Mouse (Mus musculus): ENCODE measurements around the gene Far1. TPM values are rescaled to one million over a fixed set of nuclear protein-coding genes. Genes with fewer than 3 reads are reported as not detected.

The Far1 gene
- polyA plus RNA-seq, 1 experiment from 2014 or later: 87.8 TPM

- WGBS: 82% methylated on average over 10 of the region's 10 CpGs
- no peak overlapping the region for H3K9ac ChIP-seq (replicated peaks)
- ATAC-seq (ENCODE audit: low FRiP score, low read depth): no peak
- no peaks in the 10 kb centered on the region for H3K36me3 ChIP-seq
- H3K27me3 ChIP-seq: no peaks in the 10 kb centered on the region
- no peak overlapping the region for H3K27ac ChIP-seq (replicated peaks)
- H3K9me3 ChIP-seq: no peaks in the 10 kb centered on the region
- 0 out of 2 replicates have a peak, but pooled peaks cover 3% of the 10 kb centered on the region for H3K4me1 ChIP-seq
- H3K4me3 ChIP-seq: no peak overlapping the region
- no peak overlapping the region for H3K4me2 ChIP-seq (replicated peaks)
Measured at GRCm38 (mm10) chr7:113614198-113614927, 100.7 kb downstream of the Far1 start.

GRCm38 (mm10) chr7:113619166-113619565 lies 105.5 kb downstream of the Far1 start:
- 88% methylated on average over 2 of the region's 2 CpGs for WGBS
- Histone ChIP-seq H3K4me3 (no peak overlapping the region), H3K4me1 (0 out of 2 replicates have a peak, but pooled peaks cover 6% of the 10 kb centered on the region), H3K27ac (replicated peaks) (no peak overlapping the region), H3K9ac (replicated peaks) (no peak overlapping the region), H3K27me3 (no peaks in the 10 kb centered on the region), H3K36me3 (no peaks in the 10 kb centered on the region), H3K4me2 (replicated peaks) (no peak overlapping the region), H3K9me3 (no peaks in the 10 kb centered on the region)
- ATAC-seq (ENCODE audit: low FRiP score, low read depth): no peak

GRCm38 (mm10) chr7:113619768-113620167 lies 106.1 kb downstream of the Far1 start:
- H3K4me1 ChIP-seq: 0 out of 2 replicates have a peak, but pooled peaks cover 3% of the 10 kb centered on the region
- no peaks in the 10 kb centered on the region for H3K36me3 ChIP-seq
- H3K27ac ChIP-seq (replicated peaks): no peak overlapping the region
- H3K27me3 ChIP-seq: no peaks in the 10 kb centered on the region
- ATAC-seq (ENCODE audit: low FRiP score, low read depth): no peak
- no peak overlapping the region for H3K4me2 ChIP-seq (replicated peaks)
- WGBS: 79% methylated on average over 9 of the region's 9 CpGs
- no peaks in the 10 kb centered on the region for H3K9me3 ChIP-seq
- H3K9ac ChIP-seq (replicated peaks): no peak overlapping the region
- H3K4me3 ChIP-seq: no peak overlapping the region

Other genes with a start within 250 kb of the Far1 start
- gene Btbd10, start 144.4 kb upstream of the Far1 start, polyA plus RNA-seq (2016; fragmentation: Nextera tagmentation; extraction: Ambion mirVana): 39.8 and 41.3 TPM in 2 replicates
- not detected in 2 replicates for gene Pth, start 125.3 kb upstream of the Far1 start, polyA plus RNA-seq (2016; fragmentation: Nextera tagmentation; extraction: Ambion mirVana)